Mouse (Mus musculus): ENCODE measurements around the gene Tmem50b. TPM values are rescaled to one million over a fixed set of nuclear protein-coding genes. Genes with fewer than 3 reads are reported as not detected.

Tmem50b gene
- polyA plus RNA-seq, 1 experiment from 2014 or later: 41.6 TPM

DNA sequence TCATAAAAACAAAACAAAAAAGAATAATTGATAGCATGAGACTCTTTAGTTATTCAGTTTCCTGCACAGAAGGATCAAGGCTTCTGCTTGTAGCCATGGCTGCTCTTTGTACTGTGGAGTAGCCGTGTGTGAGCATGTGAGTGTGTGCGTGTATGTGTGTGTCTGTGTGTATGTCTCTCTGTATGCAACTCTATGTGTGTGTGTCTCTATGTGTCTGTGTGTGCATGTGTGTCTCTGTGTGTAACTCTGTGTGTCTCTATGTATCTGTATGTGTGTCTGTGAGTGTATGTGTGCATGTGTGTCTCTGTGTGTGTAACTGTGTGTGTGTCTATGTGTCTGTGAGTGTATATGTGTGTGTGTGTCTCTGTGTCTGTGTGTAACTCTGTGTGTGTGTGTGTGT lies 48.6 kb downstream of the Tmem50b start:
- no peaks in the 10 kb centered on the region for H3K36me3 ChIP-seq (replicated peaks; ENCODE audit: control insufficient read depth, insufficient read depth, low read depth, low read length)
- H3K4me3 ChIP-seq (ENCODE audit: low read depth, low read length): no peak overlapping the region
- H3K27ac ChIP-seq (replicated peaks; ENCODE audit: low read depth, low read length): no peak overlapping the region
- DNase-seq (ENCODE audit: low spot score) (no peak), ATAC-seq (replicated peaks; ENCODE audit: insufficient number of reproducible peaks, low FRiP score, low TSS enrichment, low read depth) (no peak)
- no peak overlapping the region for H3K9ac ChIP-seq (replicated peaks; ENCODE audit: low read length)
- 74% methylated on average over 2 of the region's 2 CpGs for WGBS
- peaks cover 3% of the 10 kb centered on the region; the same call in 1 of the 2 replicates for H3K4me1 ChIP-seq (ENCODE audit: control insufficient read depth, insufficient read depth, low read length)
- no peaks in the 10 kb centered on the region for H3K27me3 ChIP-seq (ENCODE audit: control insufficient read depth, insufficient read depth, low read length)
- H3K9me3 ChIP-seq (replicated peaks; ENCODE audit: control insufficient read depth, low read length): no peaks in the 10 kb centered on the region
- H3K4me2 ChIP-seq (ENCODE audit: low read depth, low read length): no peak overlapping the region

DNA sequence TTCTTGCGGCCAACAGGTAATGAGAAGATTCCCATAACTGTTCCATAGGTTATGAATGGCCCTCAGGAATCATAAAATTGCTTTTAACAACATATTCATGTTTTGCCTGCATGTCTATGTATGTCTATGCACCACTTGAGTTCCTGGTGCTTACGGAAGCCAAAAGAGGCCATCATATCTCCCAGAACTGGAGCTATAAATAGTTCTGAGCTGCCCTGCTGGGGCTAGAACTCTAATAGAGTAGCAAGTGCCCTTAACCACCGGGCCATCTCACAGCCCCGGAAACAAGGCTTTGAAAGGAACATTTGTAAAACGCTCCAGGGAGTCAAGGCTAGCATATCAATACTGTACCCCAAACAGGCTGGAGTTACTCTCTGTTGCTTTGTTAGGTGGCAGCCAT lies 49.0 kb downstream of the Tmem50b start:
- no peak overlapping the region for H3K4me2 ChIP-seq (ENCODE audit: low read depth, low read length)
- H3K27ac ChIP-seq (replicated peaks; ENCODE audit: low read depth, low read length): no peak overlapping the region
- DNase-seq (ENCODE audit: low spot score) (no peak), ATAC-seq (replicated peaks; ENCODE audit: insufficient number of reproducible peaks, low FRiP score, low TSS enrichment, low read depth) (no peak)
- H3K9ac ChIP-seq (replicated peaks; ENCODE audit: low read length): no peak overlapping the region
- WGBS: 45% methylated on average over 5 of the region's 5 CpGs
- H3K27me3 ChIP-seq (ENCODE audit: control insufficient read depth, insufficient read depth, low read length): no peaks in the 10 kb centered on the region
- H3K36me3 ChIP-seq (replicated peaks; ENCODE audit: control insufficient read depth, insufficient read depth, low read depth, low read length): no peaks in the 10 kb centered on the region
- H3K4me3 ChIP-seq (ENCODE audit: low read depth, low read length): no peak overlapping the region
- no peaks in the 10 kb centered on the region for H3K4me1 ChIP-seq (ENCODE audit: control insufficient read depth, insufficient read depth, low read length)
- no peaks in the 10 kb centered on the region for H3K9me3 ChIP-seq (replicated peaks; ENCODE audit: control insufficient read depth, low read length)

DNA sequence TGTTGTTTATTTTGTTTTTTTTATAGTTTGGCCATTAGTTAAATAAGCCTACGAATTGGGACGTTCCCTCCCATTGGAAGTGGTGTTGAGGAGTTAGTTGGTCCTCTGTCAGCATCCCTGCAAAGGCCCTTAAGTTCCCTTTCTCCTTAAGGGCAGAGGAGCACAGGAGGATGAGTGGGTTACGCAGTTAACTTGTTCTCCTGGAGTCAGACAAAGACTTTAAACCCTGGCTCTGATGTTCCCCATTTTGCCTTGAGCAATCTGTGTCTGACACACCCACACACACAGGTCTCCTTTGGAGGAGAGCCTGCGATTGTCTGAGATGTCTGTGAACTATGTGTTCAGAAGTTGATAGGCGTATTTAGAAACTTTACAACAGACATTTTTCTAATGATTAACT lies 49.6 kb downstream of the Tmem50b start:
- Histone ChIP-seq H3K4me2 (ENCODE audit: low read depth, low read length) (peak overlapping the region; percentile 93), H3K9me3 (replicated peaks; ENCODE audit: control insufficient read depth, low read length) (no peaks in the 10 kb centered on the region), H3K27me3 (ENCODE audit: control insufficient read depth, insufficient read depth, low read length) (no peaks in the 10 kb centered on the region), H3K9ac (replicated peaks; ENCODE audit: low read length) (peak overlapping the region; percentile 97), H3K4me3 (ENCODE audit: low read depth, low read length) (peak overlapping the region; percentile 92), H3K4me1 (ENCODE audit: control insufficient read depth, insufficient read depth, low read length) (no peaks in the 10 kb centered on the region), H3K36me3 (replicated peaks; ENCODE audit: control insufficient read depth, insufficient read depth, low read depth, low read length) (no peaks in the 10 kb centered on the region), H3K27ac (replicated peaks; ENCODE audit: low read depth, low read length) (no peak overlapping the region)
- DNase-seq (ENCODE audit: low spot score) (no peak), ATAC-seq (replicated peaks; ENCODE audit: insufficient number of reproducible peaks, low FRiP score, low TSS enrichment, low read depth) (no peak)
- WGBS: 50% methylated on average over 5 of the region's 5 CpGs

DNA sequence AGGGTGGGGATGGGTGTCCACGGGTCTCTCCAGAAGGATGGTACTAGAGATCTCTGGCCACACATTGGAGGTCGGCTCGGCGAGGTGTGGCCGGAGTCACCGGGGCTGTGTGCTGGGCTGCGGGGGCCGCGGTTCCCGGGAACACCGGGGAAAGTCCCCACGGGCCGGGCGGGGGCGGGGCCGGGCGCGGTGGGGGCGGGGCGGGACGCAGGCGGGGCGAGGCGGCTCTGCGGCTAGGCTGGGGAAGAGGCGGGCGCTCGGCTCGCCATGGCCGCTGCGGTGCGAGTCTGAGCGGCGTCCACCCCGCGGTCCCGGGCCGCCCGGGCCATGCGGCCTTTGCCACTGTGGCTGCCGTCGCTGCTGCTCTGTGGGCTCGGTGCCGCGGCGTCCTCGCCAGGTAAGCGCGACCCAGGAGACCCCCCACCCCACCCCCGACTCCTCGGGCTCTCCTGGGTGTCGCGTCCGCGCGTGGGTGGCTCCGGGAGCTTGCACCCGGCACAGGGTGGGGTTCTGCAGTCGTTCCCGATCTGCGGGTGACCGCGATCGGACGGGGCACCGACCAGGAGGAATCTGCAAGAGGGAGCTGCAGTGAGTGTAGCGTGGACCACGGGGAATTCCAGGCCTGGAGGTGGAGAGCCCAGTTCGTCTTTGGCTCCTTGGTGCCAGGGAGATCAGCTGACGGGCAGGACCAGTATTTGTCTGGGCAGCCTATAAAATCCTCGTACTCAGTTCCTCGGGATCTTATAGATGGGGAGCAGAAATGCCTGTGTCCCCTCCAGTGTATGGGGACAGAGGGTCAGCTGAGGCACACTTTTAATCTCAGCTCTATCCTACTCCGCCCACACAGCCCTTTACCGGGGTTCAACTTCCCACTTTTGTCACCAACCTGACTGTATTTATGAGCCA lies 50.5 kb downstream of the Tmem50b start, which contains the start of gene Ifngr2:
TSS of gene Ifngr2 (plus strand) at position 237 of the 906 bp plus-strand sequence.
- WGBS: 1% methylated on average over 50 of the region's 74 CpGs
- Histone ChIP-seq H3K27ac (replicated peaks; ENCODE audit: low read depth, low read length) (no peak within 1 kb of the TSS), H3K4me1 (ENCODE audit: control insufficient read depth, insufficient read depth, low read length) (no peaks in the 10 kb centered on the region)

DNA sequence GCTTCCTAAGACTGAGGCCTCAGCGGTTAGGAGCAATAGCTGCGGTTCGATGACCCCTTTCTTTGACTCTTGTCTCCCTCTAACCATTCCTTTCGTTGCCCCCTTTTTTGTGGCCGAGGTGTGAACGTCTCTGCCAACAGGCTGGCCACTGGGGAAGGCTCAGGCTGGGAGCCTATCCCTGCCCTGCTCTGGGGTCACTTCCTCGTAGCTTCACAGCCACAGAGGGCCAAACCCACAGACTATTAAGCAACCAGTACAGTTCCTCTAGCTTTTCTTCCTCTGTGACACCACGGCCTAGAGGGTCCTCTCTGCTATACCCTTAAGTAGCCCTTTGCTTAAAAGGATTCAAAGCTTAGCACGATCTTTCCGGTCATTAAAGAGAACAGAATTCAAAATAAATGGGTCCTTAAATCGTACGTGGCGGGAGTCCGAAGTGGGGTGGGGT lies 51.2 kb downstream of the Tmem50b start:
- H3K36me3 ChIP-seq (replicated peaks; ENCODE audit: control insufficient read depth, insufficient read depth, low read depth, low read length): no peaks in the 10 kb centered on the region
- WGBS: 22% methylated on average over 14 of the region's 14 CpGs
- H3K4me2 ChIP-seq (ENCODE audit: low read depth, low read length): peak overlapping the region; percentile 93
- DNase-seq (ENCODE audit: low spot score) (no peak), ATAC-seq (replicated peaks; ENCODE audit: insufficient number of reproducible peaks, low FRiP score, low TSS enrichment, low read depth) (peak; percentile 24; the same call in 1 of the 2 replicates)
- H3K4me1 ChIP-seq (ENCODE audit: control insufficient read depth, insufficient read depth, low read length): no peaks in the 10 kb centered on the region
- no peaks in the 10 kb centered on the region for H3K9me3 ChIP-seq (replicated peaks; ENCODE audit: control insufficient read depth, low read length)
- H3K27me3 ChIP-seq (ENCODE audit: control insufficient read depth, insufficient read depth, low read length): no peaks in the 10 kb centered on the region
- H3K9ac ChIP-seq (replicated peaks; ENCODE audit: low read length): peak overlapping the region; percentile 97
- H3K4me3 ChIP-seq (ENCODE audit: low read depth, low read length): peak overlapping the region; percentile 92
- H3K27ac ChIP-seq (replicated peaks; ENCODE audit: low read depth, low read length): no peak overlapping the region

More for the DNA sequence above, 50.5 kb downstream of the Tmem50b start, which contains the start of gene Ifngr2:
- Histone ChIP-seq H3K9me3 (replicated peaks; ENCODE audit: control insufficient read depth, low read length) (no peaks in the 10 kb centered on the region), H3K4me2 (ENCODE audit: low read depth, low read length) (peak within 1 kb of the TSS; percentile 93), H3K9ac (replicated peaks; ENCODE audit: low read length) (peak within 1 kb of the TSS; percentile 97), H3K36me3 (replicated peaks; ENCODE audit: control insufficient read depth, insufficient read depth, low read depth, low read length) (no peaks in the 10 kb centered on the region), H3K27me3 (ENCODE audit: control insufficient read depth, insufficient read depth, low read length) (no peaks in the 10 kb centered on the region), H3K4me3 (ENCODE audit: low read depth, low read length) (peak within 1 kb of the TSS; percentile 92)
- DNase-seq (ENCODE audit: low spot score) (peak; percentile 64), ATAC-seq (replicated peaks; ENCODE audit: insufficient number of reproducible peaks, low FRiP score, low TSS enrichment, low read depth) (peak; percentile 77)

DNA sequence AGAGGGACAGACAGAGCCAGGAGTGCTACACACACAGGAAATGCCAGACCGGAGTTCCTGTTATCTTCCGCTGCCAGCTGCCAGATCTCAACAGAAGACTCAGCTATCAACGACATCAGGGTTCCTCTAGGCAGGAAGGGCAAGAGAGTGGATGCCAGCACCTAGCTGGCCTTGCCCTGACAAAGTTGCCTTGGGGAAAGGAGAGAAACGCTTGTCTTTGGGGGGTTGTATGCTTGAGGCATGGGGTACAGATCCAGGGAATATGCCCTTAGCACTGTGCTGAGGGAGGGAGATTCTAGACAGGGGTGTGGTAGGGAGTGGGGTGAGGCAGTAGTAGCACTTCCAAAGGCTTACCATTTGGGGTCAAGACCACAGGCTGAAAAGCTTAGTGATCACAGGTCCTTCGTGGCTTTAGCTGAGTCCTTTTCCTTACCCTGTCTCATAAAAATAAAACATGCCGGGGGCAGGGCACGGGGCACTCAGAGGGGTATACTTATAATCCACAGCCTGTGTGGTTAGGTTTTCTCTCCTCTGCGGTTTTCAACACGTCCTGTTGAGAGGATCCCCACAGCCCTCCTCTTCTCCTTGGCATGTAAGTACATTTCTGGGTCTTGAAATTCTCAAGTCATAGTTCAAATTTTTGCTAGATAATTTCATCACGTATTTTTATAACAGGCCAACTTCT lies 51.9 kb downstream of the Tmem50b start:
- ATAC-seq (replicated peaks; ENCODE audit: insufficient number of reproducible peaks, low FRiP score, low TSS enrichment, low read depth) (no peak), DNase-seq (ENCODE audit: low spot score) (no peak)
- Histone ChIP-seq H3K4me3 (ENCODE audit: low read depth, low read length) (no peak overlapping the region), H3K4me2 (ENCODE audit: low read depth, low read length) (no peak overlapping the region), H3K9ac (replicated peaks; ENCODE audit: low read length) (no peak overlapping the region; the same call in 1 of the 2 replicates), H3K9me3 (replicated peaks; ENCODE audit: control insufficient read depth, low read length) (no peaks in the 10 kb centered on the region), H3K27me3 (ENCODE audit: control insufficient read depth, insufficient read depth, low read length) (no peaks in the 10 kb centered on the region), H3K36me3 (replicated peaks; ENCODE audit: control insufficient read depth, insufficient read depth, low read depth, low read length) (no peaks in the 10 kb centered on the region), H3K27ac (replicated peaks; ENCODE audit: low read depth, low read length) (no peak overlapping the region), H3K4me1 (ENCODE audit: control insufficient read depth, insufficient read depth, low read length) (no peaks in the 10 kb centered on the region)
- 62% methylated on average over 10 of the region's 10 CpGs for WGBS

DNA sequence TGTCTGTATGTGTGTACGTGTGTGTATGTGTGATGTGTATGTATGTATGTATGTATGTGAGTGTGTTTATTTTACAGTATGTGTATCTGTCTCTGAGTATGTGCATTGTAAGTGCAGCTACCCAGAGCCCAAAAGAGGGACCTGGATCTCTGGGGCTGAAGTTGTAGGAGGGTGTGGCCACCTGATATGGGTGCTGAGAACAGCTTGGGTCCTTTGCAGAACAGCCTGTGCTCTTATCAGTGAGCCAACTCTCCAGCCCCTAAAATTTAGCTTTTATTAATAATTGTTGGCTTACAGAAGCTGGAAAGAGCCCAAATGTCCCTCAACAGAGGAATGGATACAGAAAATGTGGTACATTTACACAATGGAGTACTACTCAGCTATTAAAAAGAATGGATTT lies 54.0 kb downstream of the Tmem50b start:
- Histone ChIP-seq H3K36me3 (replicated peaks; ENCODE audit: control insufficient read depth, insufficient read depth, low read depth, low read length) (no peaks in the 10 kb centered on the region), H3K4me1 (ENCODE audit: control insufficient read depth, insufficient read depth, low read length) (no peaks in the 10 kb centered on the region), H3K27me3 (ENCODE audit: control insufficient read depth, insufficient read depth, low read length) (no peaks in the 10 kb centered on the region), H3K9me3 (replicated peaks; ENCODE audit: control insufficient read depth, low read length) (no peaks in the 10 kb centered on the region), H3K27ac (replicated peaks; ENCODE audit: low read depth, low read length) (no peak overlapping the region), H3K4me2 (ENCODE audit: low read depth, low read length) (no peak overlapping the region), H3K4me3 (ENCODE audit: low read depth, low read length) (no peak overlapping the region), H3K9ac (replicated peaks; ENCODE audit: low read length) (no peak overlapping the region)
- DNase-seq (ENCODE audit: low spot score) (no peak), ATAC-seq (replicated peaks; ENCODE audit: insufficient number of reproducible peaks, low FRiP score, low TSS enrichment, low read depth) (no peak)
- whole genome bisulfite sequencing: 97% methylated on average over 1 of the region's 1 CpGs

Measured in embryonic facial prominence, embryonic 11.5 days (tissue).